Mouse (Mus musculus) small intestine, adult 2 months (tissue): ENCODE data around the gene Ephb1.

ENCODE experiments used
- CTCF ChIP-seq: fragments of 200-500 bp; IDR thresholded peaks from 2 replicates; pipeline ENCODE4 v1.5.1; 2012; ENCODE audit warnings: low read depth, mild to moderate bottlenecking, control low read depth, inconsistent platforms, low read length, moderate library complexity, mixed read lengths; ENCODE audit not compliant: insufficient replicate concordance, insufficient read length; ENCODE audit errors: extremely low read depth
- POLR2A ChIP-seq: fragments of 200-500 bp; IDR thresholded peaks from 2 replicates; pipeline ENCODE4 v1.6.1; 2012; ENCODE audit warnings: low read depth, mild to moderate bottlenecking, control low read depth, inconsistent platforms, low read length, moderate library complexity

GRCm38 (mm10) chr9:102380235-102380634 is 25.7 kb upstream of the Ephb1 start:
- TF ChIP-seq CTCF (no peak), POLR2A (no peak)
